Mouse (Mus musculus): ENCODE results near the gene Eipr1.
"Not testable (repeated sequence)": the region's sequence is repeated elsewhere in the genome, so short reads cannot be mapped to it uniquely, and the experiment has no call there.

The Eipr1 gene

GRCm38 (mm10) chr12:28751508-28752263 is at the start of gene Eipr1:
Gene Eipr1 (plus strand): TSS chr12:28751803.
- peak; percentile 68 for DNase-seq (ENCODE audit: low read depth, low spot score)

DNA sequence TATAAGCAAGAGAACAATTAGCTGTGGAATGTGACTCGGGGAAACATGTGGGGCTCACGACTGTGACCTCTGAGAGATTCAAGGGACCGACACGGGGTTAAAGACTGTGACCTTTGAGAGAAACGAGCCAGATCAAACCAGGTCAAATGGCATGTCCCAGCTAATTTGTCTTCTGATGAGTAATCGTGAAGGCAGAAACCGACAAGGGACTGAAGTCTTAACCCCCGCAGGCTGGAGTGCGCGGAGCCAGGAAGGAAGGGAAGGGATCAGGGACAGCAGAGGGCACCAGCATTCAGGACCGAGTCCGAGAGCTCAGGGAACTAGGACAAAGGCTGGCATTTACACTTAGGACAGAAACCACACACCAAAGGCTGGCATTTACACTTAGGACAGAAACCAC is 47.2 kb upstream of the Eipr1 start:
- no peak for DNase-seq (ENCODE audit: low read depth, low spot score)

DNA sequence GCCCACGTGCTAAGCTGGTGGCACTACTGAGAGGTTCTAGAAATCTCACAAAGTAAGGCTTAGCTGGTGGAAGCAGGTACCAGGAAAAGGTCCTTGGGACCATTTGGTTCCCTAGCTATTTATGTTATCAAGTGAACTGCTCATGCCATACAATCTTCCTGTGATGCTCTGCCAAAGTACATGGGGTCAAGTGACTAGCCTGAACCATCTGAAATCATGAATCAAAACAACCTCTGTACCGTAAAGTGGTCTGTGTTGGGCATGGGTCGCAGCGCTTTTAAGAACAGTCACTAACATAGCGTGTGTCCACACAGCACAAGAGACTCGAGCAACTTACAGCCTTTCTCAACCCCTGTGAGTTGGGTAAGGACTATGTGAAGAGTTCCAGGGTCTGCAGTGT is 46.4 kb upstream of the Eipr1 start:
- no peak for DNase-seq (ENCODE audit: low read depth, low spot score)

GRCm38 (mm10) chr12:28708154-28708553 is 43.4 kb upstream of the Eipr1 start:
- DNase-seq (ENCODE audit: low read depth, low spot score): no peak

DNA sequence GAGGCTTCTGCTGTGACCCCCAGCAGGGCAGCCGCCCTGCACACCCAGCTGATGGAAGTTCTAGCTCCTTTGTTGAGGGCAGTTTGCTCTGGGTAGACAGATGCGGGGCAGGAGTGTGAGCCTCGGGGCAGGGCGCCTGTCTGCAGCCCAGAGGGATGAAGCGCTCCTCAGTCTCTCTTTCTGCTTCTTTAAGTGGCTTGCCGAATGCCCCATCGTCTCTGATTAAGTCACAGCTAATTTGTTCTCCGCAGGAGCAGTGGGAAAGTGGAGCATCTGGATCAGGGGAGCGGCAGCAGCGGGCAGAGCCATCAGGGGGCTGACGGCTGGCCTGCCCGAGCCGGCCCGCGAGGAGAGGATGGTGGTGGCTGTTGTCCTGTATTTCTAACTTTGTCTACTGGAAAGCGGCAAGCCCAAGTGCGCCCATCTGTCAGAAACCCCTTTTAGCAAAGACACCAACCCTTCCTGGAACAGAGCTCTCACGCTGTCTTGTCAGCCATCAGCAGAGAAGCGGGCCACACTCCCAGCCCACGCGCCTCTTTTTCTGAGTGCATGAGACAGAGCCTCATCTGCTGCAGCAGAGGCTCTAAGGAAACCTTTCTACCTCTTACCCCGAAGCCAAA is 40.9 kb upstream of the Eipr1 start:
- no peak for DNase-seq (ENCODE audit: low read depth, low spot score)

- DNase-seq (ENCODE audit: low read depth, low spot score): no peak
Observed at GRCm38 (mm10) chr12:28714822-28715632, 36.6 kb upstream of the Eipr1 start.

DNA sequence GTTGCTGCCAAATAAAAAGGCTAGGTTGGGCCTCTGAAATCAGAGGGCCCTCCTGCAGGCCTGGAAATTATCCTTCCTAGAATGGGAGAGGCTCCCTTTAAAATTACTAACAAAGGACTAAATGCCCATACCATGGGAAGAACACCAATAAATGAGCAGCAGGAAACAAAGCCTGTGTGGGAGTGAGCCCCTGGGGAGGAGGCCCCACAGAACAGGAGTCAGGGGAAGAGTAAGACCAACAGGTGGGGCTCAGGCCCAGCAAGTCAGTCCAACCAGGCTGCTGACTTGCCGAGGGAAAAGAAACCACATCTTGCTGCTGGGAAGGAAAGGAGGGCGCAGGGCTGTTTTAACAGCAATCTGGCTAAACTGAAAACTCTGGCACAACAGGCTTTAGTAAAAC is 34.5 kb upstream of the Eipr1 start:
- DNase-seq (ENCODE audit: low read depth, low spot score): no peak

GRCm38 (mm10) chr12:28718106-28718505 is 33.5 kb upstream of the Eipr1 start:
- no peak for DNase-seq (ENCODE audit: low read depth, low spot score)

DNA sequence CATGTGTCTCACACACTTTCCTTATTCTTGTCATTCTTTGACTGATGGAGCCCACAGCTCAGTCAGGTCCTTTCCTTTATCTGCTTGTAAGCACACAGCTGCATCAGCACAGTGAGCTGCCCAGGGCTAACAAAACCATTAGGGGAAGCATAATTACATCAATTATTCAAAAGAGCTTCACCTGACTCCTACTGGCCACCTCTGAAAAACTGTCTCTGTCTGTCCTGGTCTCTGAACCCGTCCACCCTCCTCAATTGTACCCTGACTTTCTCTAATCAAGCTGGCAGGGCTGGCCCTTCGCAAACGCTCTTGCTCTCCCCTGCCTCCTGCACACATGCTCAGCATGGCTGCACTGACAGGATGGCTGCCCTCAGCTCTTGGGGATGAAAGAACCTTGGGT is 27.2 kb upstream of the Eipr1 start:
- no peak for DNase-seq (ENCODE audit: low read depth, low spot score)

- no peak for DNase-seq (ENCODE audit: low read depth, low spot score)
Observed at GRCm38 (mm10) chr12:28726204-28726603, 25.4 kb upstream of the Eipr1 start.

- DNase-seq (ENCODE audit: low read depth, low spot score): no peak
Observed at GRCm38 (mm10) chr12:28727061-28727460, 24.5 kb upstream of the Eipr1 start.

GRCm38 (mm10) chr12:28732631-28733030 is 19.0 kb upstream of the Eipr1 start:
- no peak for DNase-seq (ENCODE audit: low read depth, low spot score)

- not testable (repeated sequence) for DNase-seq (ENCODE audit: low read depth, low spot score)
Observed at GRCm38 (mm10) chr12:28733520-28734245, 17.9 kb upstream of the Eipr1 start.

DNA sequence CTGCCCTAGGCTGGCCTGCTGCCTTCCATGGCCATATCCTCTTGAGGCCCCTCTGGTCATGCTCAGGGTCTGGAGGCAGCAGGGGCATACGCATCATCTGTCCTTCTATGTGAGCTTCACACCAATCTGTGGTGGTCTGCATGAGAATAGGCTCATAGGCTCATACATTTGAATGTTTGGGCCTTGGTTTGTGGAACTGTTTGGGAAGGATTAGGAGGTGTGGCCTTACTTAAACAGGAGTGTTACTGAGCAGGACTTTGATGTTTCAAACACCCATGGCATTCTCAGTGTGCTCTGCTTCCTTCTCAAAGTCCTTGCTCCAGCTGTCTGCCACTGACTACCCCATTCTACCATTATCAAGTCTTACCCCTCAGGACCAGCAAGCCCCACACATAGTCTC is 17.3 kb upstream of the Eipr1 start:
- DNase-seq (ENCODE audit: low read depth, low spot score): no peak

DNA sequence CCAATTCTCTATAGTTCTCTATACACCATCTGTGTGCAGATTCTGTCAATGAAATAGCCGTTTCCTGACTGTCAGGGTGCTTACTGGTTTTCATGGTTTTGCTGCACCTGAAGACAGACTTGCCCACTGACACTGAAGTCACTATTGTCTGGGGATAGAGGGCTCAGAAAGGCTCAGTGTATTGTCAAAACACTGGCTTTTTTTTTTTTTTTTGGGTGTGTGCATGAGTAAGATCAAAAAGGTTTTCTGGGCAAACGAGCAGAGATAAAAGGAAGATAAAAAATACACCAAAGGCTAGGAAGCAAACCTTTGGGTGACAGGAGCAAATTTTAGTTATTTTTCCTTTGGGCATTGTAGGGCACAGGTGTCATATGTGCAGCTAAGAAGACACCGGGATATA is 16.3 kb upstream of the Eipr1 start:
- DNase-seq (ENCODE audit: low read depth, low spot score): no peak

DNA sequence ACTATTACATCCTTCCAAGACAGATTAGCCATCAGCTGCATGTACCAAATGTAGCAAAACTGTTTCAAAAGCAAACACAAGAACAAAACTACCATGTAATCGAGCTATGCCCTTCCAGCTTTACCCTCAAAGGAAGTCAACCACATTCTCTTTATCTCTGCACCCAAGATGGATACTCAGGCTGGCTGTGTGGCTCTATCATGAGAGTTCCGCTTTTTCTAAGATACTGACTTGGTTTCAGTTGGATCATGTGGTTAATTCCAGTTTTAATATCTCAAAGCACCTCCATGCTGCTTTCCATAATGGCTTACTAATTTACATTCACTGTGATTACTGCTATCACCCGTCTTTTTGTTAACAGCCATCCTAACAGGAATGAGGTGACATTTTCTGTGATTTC is 8.3 kb upstream of the Eipr1 start:
- DNase-seq (ENCODE audit: low read depth, low spot score): no peak

- peak; percentile 67 for DNase-seq (ENCODE audit: low read depth, low spot score)
Observed at GRCm38 (mm10) chr12:28750021-28750633, 1.5 kb upstream of the Eipr1 start, which contains the start of gene Trappc12. Gene Trappc12 (minus strand): TSS chr12:28750472.

GRCm38 (mm10) chr12:28750876-28751275 is 727 bp upstream of the Eipr1 start:
- DNase-seq (ENCODE audit: low read depth, low spot score): no peak

DNA sequence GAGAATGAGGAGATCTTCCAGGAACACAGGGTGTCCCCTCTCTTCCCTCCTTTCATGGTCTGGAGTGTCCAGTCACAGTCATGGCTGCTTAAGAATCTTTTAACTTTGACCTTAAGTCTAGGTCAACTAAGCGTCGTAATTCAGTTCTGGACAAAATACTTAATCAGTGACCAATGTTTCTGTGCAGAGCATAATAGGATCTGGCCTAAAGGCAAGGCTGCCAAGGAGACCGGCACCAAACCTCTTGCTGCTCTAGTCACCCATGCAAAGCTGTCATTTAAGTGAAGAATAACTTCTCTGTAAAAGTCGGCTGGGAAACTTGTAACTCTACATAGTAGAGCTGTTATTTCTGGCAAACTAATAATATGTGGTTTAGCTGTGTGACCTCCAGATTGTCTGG is 4.4 kb downstream of the Eipr1 start:
- DNase-seq (ENCODE audit: low read depth, low spot score): no peak

DNA sequence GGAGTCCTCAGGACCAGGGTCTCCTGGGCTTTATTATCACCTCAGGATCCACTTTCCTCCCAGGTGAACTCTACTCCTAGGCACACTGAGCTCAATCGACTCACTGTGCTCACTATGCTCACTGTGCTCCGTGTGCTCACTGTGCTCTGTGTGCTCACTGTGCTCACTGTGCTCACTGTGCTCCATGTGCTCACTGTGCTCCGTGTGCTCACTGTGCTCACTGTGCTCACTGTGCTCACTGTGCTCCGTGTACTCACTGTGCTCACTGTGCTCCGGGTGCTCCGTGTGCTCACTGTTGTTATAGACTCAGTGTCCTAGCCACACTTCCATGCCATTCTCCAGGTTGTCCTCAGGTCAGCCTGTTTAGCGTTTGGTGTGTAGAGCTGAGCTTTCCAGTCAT is 18.4 kb downstream of the Eipr1 start:
- DNase-seq (ENCODE audit: low read depth, low spot score): no peak

- DNase-seq (ENCODE audit: low read depth, low spot score): no peak
Observed at GRCm38 (mm10) chr12:28773815-28774214, 22.2 kb downstream of the Eipr1 start.
